Mouse (Mus musculus) kidney, postnatal 0 days (tissue): Measurements from ENCODE around the gene Rep15. TPM values are rescaled to one million over a fixed set of nuclear protein-coding genes. Genes with fewer than 3 reads are reported as not detected.

ENCODE experiments used
- ATAC-seq: fragments of 200-750 bp; cut with Nextera tagmentation; replicated peaks from 2 replicates; pipeline ENCODE4 v1.8.0; 2017; ENCODE audit warnings: low read depth, moderate number of reproducible peaks, moderate TSS enrichment, moderate library complexity; ENCODE audit not compliant: low FRiP score
- DNase-seq: peaks from one replicate; pipeline ENCODE4 v3.0.0-alpha.2; 2016; ENCODE audit warnings: low spot score
- H3K27ac ChIP-seq: fragments of 300-500 bp; sonication (generic); 2 replicates; pipeline ENCODE4 v1.5.1; 2014; ENCODE audit warnings: mild to moderate bottlenecking
- H3K27me3 ChIP-seq: fragments of 300-500 bp; sonication (generic); 2 replicates; pipeline ENCODE4 v1.6.1; 2014; ENCODE audit warnings: low read length, mixed read lengths; ENCODE audit not compliant: insufficient read depth
- H3K36me3 ChIP-seq: fragments of 300-500 bp; sonication (generic); 2 replicates; pipeline ENCODE4 v1.6.1; 2014; ENCODE audit warnings: low read length, mixed read lengths; ENCODE audit not compliant: insufficient read depth
- H3K4me1 ChIP-seq: fragments of 300-500 bp; sonication (generic); replicated peaks from 2 replicates; pipeline ENCODE4 v1.6.1; 2014; ENCODE audit warnings: antibody characterized with exemption, low read length, mixed read lengths; ENCODE audit not compliant: insufficient read depth
- H3K4me2 ChIP-seq: fragments of 300-500 bp; sonication (generic); 2 replicates; pipeline ENCODE4 v1.6.1; 2014; ENCODE audit warnings: mild to moderate bottlenecking, low read length, moderate library complexity, mixed read lengths
- H3K4me3 ChIP-seq: fragments of 300-500 bp; sonication (generic); replicated peaks from 2 replicates; pipeline ENCODE4 v1.5.1; 2014; ENCODE audit warnings: low read depth, low read length
- H3K9ac ChIP-seq: fragments of 300-500 bp; sonication (generic); 2 replicates; pipeline ENCODE4 v1.6.1; 2014; ENCODE audit warnings: low read depth, low read length
- H3K9me3 ChIP-seq: fragments of 300-500 bp; sonication (generic); replicated peaks from 2 replicates; pipeline ENCODE4 v1.6.1; 2016; ENCODE audit warnings: low read length, inconsistent platforms, mixed read lengths
- CTCF ChIP-seq: IDR thresholded peaks from 2 replicates; pipeline ENCODE4 v1.5.1; 2016; ENCODE audit warnings: antibody characterized with exemption, low read depth, mild to moderate bottlenecking, moderate library complexity
- WGBS: fragments of 180-500 bp; shearing (Covaris S2); extraction: QIAGEN DNeasy Blood & Tissue Kit; methylation state at CpG from one replicate; pipeline ENCODE4 v1.1.7; 2014; 5-methylcytosine and 5-hydroxymethylcytosine counted together
- polyA plus RNA-seq: library from polyadenylated mRNA; unstranded; fragments of >200 nt; fragmentation: Nextera tagmentation; extraction: Ambion mirVana; gene quantifications from 2 replicates; pipeline ENCODE4 v1.2.1, GENCODE M21; 2015

Rep15 gene
- polyA plus RNA-seq, 1 experiment from 2014 or later, result 0.70 TPM

DNA sequence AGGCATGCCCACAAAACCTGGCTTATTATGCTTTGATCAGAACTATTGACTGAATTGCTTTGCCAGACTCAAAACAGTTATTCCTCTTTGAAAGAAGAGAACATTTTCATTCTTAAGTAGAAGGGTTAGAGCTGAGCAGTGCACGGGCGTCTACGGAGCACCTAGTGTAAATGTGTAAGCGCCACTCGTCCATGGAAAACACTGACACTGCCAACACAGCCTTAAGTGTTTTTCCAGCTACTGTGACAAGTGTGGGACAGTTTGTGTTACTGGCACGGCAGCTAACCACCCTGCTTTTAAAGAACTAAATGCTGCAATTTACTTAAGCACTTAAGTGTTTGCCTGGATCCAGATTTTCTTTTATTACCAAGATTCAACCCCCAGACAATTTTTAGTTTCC is 20.4 kb upstream of the Rep15 start:
- no peak overlapping the region for H3K9ac ChIP-seq
- TF ChIP-seq CTCF, result no peak
- WGBS, result 71% methylated on average over 6 of the region's 6 CpGs
- H3K4me2 ChIP-seq, result no peak overlapping the region
- no peak overlapping the region for H3K27ac ChIP-seq
- DNase-seq (no peak), ATAC-seq (no peak)
- H3K4me1 ChIP-seq, result no peaks in the 10 kb centered on the region
- H3K36me3 ChIP-seq, result peaks cover 29% of the 10 kb centered on the region
- H3K9me3 ChIP-seq, result no peaks in the 10 kb centered on the region
- no peak overlapping the region for H3K4me3 ChIP-seq
- no peaks in the 10 kb centered on the region for H3K27me3 ChIP-seq

DNA sequence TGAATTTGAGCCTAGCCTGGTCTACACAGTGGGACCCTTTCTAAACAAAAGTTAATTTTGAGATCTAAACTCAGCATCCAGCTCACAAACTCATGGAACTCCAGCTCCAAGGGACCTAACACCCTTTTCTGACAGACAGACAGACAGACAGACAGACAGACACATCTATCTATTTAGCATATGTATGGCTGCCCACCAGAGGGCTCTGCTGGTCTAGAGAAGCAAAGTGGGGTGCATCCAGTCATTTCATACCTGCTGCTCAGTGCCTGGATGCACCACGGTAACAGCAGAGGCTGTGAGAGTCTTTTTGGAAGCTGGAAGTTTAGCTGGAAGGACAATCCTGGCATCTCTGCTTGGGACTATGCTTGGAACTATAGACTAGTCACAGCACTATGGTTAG is 18.8 kb upstream of the Rep15 start:
- H3K4me2 ChIP-seq, result no peak overlapping the region
- DNase-seq (no peak), ATAC-seq (no peak)
- H3K9ac ChIP-seq, result no peak overlapping the region
- no peaks in the 10 kb centered on the region for H3K9me3 ChIP-seq
- H3K36me3 ChIP-seq, result peaks cover 26% of the 10 kb centered on the region
- H3K27ac ChIP-seq, result no peak overlapping the region
- no peaks in the 10 kb centered on the region for H3K4me1 ChIP-seq
- H3K4me3 ChIP-seq, result no peak overlapping the region
- 86% methylated on average over 1 of the region's 1 CpGs for WGBS
- H3K27me3 ChIP-seq, result no peaks in the 10 kb centered on the region
- peak; percentile 27; the same call in 1 of the 2 replicates for TF ChIP-seq CTCF

DNA sequence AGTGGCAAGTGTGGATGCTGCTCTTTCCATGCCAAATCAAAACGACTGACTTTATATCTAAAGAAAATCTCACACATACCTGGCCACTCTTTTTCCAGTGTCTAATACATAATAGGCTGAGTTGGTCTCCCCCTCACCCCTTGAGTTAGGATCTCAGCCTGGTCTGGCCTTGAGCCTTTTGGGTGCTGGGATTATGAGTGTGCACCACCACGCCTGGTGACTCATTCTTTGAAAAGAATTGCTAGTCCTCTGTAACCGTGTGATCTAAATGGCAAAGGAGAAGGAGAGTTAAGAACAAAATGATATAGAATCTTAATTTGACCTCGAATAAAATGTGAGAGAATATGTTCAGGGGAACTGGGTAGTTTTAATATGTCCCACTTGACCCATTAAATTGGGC is 14.5 kb upstream of the Rep15 start:
- no peak for TF ChIP-seq CTCF
- DNase-seq (no peak), ATAC-seq (no peak)
- Histone ChIP-seq H3K9me3 (no peaks in the 10 kb centered on the region), H3K27me3 (no peaks in the 10 kb centered on the region), H3K27ac (no peak overlapping the region), H3K36me3 (peaks cover 40% of the 10 kb centered on the region), H3K4me1 (no peaks in the 10 kb centered on the region), H3K4me2 (no peak overlapping the region), H3K4me3 (no peak overlapping the region), H3K9ac (no peak overlapping the region)
- 77% methylated on average over 4 of the region's 4 CpGs for WGBS

DNA sequence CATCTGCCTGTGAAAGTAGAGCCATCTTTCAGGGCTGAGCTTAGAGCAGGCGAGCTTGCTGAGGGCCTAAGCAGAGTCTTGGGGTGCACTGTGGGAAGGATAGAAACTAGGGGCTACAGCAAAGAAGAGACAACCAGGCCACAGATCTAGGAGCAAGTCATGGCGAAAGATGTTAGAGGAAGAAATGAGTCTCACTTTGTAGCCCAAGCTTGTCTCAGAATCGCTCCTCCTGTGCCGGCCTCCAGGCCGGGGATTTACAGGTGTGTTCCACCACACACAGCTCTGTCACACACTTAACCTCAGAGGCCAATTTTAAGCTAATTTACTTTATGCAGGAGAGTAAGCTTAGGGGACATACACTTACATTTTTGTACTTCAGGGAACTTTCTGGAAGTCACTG is 14.0 kb upstream of the Rep15 start:
- H3K9ac ChIP-seq, result no peak overlapping the region
- no peak overlapping the region for H3K4me3 ChIP-seq
- WGBS, result 89% methylated on average over 5 of the region's 5 CpGs
- H3K36me3 ChIP-seq, result peaks cover 42% of the 10 kb centered on the region
- TF ChIP-seq CTCF, result no peak
- H3K9me3 ChIP-seq, result no peaks in the 10 kb centered on the region
- no peak for ATAC-seq
- no peak overlapping the region for H3K27ac ChIP-seq
- no peak for DNase-seq
- H3K4me2 ChIP-seq, result no peak overlapping the region
- H3K27me3 ChIP-seq, result no peaks in the 10 kb centered on the region
- no peaks in the 10 kb centered on the region for H3K4me1 ChIP-seq

DNA sequence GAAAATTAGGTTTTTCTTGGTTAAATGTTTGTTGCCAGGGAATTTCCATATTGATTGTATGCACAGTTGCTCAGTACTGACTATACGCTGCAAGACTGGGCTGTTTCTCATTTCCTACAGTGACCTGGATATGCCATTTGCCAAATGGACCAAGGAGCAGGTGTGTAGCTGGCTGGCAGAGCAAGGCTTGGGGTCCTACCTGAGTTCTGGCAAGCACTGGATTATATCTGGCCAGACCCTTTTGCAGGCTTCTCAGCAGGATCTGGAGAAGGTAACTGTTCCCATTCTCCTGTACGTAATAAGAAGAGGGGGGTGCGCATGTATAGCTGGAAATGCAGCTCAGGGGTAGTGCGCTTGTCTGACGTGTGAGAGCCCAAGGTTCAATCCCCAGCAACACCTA is 11.2 kb upstream of the Rep15 start:
- 98% methylated on average over 5 of the region's 5 CpGs for WGBS
- Histone ChIP-seq H3K27me3 (no peaks in the 10 kb centered on the region), H3K27ac (no peak overlapping the region), H3K4me2 (no peak overlapping the region), H3K4me3 (no peak overlapping the region), H3K9ac (no peak overlapping the region), H3K9me3 (no peaks in the 10 kb centered on the region), H3K4me1 (no peaks in the 10 kb centered on the region), H3K36me3 (peaks cover 35% of the 10 kb centered on the region)
- TF ChIP-seq CTCF, result no peak
- DNase-seq (no peak), ATAC-seq (no peak)

DNA sequence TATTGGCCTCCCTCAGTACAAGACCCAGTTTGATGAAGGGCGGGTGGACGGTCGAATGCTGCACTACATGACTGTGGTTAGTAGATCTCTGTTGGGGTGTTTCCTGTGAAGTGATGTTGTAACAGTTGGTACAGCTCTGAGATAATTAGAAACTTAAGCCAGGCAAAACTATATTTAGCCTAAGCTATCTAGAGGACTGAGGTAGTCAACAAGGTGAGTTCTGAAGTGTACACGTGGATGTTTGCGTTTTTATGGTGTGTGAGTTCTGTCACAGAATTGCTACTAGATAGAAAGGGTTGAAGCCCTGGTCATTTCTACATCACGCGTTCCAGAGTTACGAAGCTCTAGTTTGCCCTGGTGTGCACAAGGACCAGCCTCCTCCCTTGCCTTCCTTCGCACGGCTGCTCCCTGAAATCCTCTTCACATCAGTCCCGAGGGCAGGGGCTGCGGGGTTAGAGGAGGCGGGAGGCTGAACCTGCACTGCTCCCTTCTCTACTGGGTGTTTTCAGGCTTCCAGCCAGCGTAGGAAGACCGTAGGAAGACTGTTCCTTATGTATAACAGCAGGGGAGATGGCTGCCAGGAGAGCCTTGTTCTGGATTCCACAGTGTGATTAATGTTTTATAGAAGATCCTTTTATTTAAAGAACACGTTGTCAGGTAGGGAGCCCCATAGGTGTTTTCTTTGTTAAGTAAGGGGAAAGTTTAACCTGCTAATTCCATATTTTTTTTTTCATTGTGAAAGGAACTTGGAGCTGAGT is 9.8 kb upstream of the Rep15 start:
- Histone ChIP-seq H3K27me3 (no peaks in the 10 kb centered on the region), H3K27ac (no peak overlapping the region), H3K9me3 (no peaks in the 10 kb centered on the region), H3K36me3 (peaks cover 36% of the 10 kb centered on the region), H3K9ac (no peak overlapping the region), H3K4me1 (no peaks in the 10 kb centered on the region), H3K4me3 (no peak overlapping the region), H3K4me2 (no peak overlapping the region)
- ATAC-seq (no peak), DNase-seq (no peak)
- WGBS, result 86% methylated on average over 16 of the region's 16 CpGs
- no peak for TF ChIP-seq CTCF

DNA sequence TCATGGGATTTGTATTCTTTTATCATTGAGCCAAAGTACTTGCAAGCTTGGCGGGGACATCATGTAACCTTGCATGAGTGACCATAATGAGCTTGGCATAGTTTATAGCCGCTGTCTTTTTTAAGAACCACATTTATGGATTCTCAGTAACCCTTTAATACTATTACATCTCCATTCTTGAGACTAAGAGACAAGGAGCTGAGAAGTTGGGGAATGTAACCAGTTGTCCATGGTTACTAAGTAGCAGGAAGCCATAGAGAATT is 9.3 kb upstream of the Rep15 start:
- 79% methylated on average over 2 of the region's 2 CpGs for WGBS
- Histone ChIP-seq H3K9ac (no peak overlapping the region), H3K36me3 (peaks cover 39% of the 10 kb centered on the region), H3K4me3 (no peak overlapping the region), H3K9me3 (no peaks in the 10 kb centered on the region), H3K27ac (no peak overlapping the region), H3K4me2 (no peak overlapping the region), H3K4me1 (no peaks in the 10 kb centered on the region), H3K27me3 (no peaks in the 10 kb centered on the region)
- ATAC-seq, result no peak
- DNase-seq, result no peak
- no peak for TF ChIP-seq CTCF
